Mouse (Mus musculus) brain, embryonic 14.5 days (tissue): ENCODE results near the gene Lrrc1. TPM values are rescaled to one million over a fixed set of nuclear protein-coding genes. Genes with fewer than 3 reads are reported as not detected.

Experiments used
- DNase-seq: peaks from one replicate; pipeline ENCODE4 v3.0.0-alpha.2; 2011; ENCODE audit warnings: low read depth
- CTCF ChIP-seq: fragments of 200-500 bp; IDR thresholded peaks from 2 replicates; pipeline ENCODE4 v1.5.1; 2012; ENCODE audit warnings: inconsistent platforms, mild to moderate bottlenecking, moderate library complexity, borderline replicate concordance; ENCODE audit not compliant: insufficient read depth, insufficient read length; ENCODE audit errors: extremely low read depth
- POLR2A ChIP-seq: fragments of 200-500 bp; IDR thresholded peaks from 2 replicates; pipeline ENCODE4 v1.6.1; 2012; ENCODE audit warnings: mild to moderate bottlenecking, inconsistent platforms, borderline replicate concordance; ENCODE audit not compliant: poor library complexity, insufficient read depth, insufficient read length, severe bottlenecking; ENCODE audit errors: extremely low read depth
- polyA plus RNA-seq: library from polyadenylated mRNA; depleted of rRNA; stranded (reverse); fragments of >200 nt; gene quantifications from 2 replicates; pipeline ENCODE4 v1.2.3, GENCODE M21; 2012

Gene Lrrc1
- polyA plus RNA-seq, 1 experiment: 17.8 TPM

GRCm38 (mm10) chr9:77420200-77420585 lies 124.5 kb downstream of the Lrrc1 start:
- no peak for DNase-seq
- TF ChIP-seq POLR2A (no peak), CTCF (no peak)

DNA sequence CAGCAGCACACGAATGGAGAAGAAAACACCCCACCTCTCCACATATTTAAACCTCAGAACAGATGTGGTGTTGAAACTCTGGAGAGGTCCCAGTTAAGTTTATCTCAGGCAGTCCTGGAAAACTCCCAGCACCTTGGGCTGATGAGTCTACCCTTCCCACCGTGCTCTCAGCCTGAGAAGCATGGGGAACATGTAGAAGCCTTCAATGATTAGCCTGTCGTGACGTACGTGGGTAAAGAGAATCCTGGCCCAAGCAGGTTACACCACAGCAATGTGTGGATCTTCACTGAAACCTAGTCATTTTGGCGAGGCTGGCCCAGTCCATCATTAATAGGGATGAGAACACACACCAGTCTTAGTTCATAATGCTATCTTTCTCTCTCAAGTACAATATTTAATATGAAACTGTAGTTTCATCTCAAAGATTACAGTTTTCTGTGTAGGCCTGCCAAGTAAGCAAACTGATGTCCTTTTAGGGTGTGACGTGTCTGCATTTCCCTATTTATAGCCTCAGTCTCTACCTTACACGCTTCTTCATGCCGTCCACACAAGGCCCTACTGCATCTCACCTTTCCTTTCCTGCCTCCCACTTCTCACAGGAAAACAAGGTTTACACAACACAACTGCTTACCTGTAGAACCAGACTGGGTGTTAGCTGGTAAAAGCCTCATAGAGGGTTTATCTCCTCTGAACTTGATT lies 125.0 kb downstream of the Lrrc1 start:
- no peak for DNase-seq

DNA sequence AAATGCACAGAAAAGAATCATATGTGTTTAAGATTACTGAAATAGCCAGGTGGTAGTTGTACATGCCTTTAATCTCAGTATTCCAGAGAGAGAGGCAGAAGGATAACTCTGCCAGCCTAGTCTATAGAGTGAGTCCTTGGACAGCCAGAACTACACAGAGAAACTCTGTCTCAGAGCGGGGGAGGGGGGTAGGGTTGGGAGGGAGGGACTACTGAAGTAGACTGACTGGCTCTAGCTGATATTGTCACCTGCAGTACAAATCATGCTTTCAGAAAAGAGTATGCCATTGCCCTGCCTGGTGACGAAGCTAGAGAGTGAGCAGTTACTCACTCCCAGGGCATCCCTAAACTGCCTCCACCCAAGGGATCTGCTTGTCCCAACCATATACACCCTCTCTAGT lies 125.9 kb downstream of the Lrrc1 start:
- TF ChIP-seq POLR2A (no peak), CTCF (no peak)
- no peak for DNase-seq

More for the DNA sequence above, 125.0 kb downstream of the Lrrc1 start:
- TF ChIP-seq CTCF (no peak), POLR2A (no peak)

- no peak for TF ChIP-seq CTCF
- no peak for TF ChIP-seq POLR2A
- no peak for DNase-seq
Measured at GRCm38 (mm10) chr9:77416486-77416885, 128.2 kb downstream of the Lrrc1 start.

DNA sequence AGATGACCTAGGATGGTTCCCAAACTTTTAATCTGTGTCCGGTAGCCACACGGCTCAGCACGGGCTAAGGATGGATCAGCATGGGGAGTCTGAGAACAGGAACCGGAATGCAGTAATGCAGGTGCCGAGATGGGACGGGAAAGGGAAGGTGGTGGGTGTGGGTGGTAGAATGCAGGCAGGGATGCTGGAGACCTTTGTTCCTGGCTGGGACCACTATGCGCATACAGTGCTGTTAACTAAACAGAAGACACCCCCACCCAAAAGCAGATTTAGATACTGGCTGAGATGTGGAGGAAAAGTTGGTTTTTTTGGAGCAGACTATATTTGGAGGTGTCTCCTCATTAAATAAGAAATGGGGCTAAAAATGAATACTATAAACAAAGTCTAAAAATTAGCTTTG lies 128.7 kb downstream of the Lrrc1 start:
- no peak for DNase-seq
- TF ChIP-seq CTCF: no peak

GRCm38 (mm10) chr9:77411830-77412425 lies 132.7 kb downstream of the Lrrc1 start:
- peak; percentile 46 for DNase-seq
- TF ChIP-seq POLR2A: no peak
- TF ChIP-seq CTCF: no peak

DNA sequence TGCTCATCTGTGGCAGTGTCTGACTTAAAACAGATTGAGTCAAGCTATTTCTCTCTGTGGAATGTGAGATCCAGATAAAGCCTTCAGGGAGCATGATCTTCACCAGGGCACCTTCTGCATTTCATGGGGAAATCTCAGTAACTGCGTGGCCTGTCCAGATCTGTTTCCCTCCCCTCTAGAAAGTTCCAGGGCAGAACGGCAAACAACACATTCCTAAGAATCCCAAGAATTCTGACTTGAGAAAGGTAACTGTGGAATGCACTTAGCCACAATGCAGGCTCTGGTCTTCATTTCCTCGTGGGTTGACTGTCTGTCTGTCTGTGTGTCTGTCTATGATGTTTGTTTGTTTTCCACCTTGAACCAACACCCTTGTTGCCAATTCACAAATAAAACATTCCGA lies 133.7 kb downstream of the Lrrc1 start:
- no peak for DNase-seq
- TF ChIP-seq CTCF (no peak), POLR2A (no peak)

- DNase-seq: no peak
- no peak for TF ChIP-seq CTCF
Measured at GRCm38 (mm10) chr9:77410524-77410923, 134.1 kb downstream of the Lrrc1 start.

GRCm38 (mm10) chr9:77408053-77408603 lies 136.5 kb downstream of the Lrrc1 start:
- no peak for DNase-seq
- TF ChIP-seq CTCF (no peak), POLR2A (no peak)

DNA sequence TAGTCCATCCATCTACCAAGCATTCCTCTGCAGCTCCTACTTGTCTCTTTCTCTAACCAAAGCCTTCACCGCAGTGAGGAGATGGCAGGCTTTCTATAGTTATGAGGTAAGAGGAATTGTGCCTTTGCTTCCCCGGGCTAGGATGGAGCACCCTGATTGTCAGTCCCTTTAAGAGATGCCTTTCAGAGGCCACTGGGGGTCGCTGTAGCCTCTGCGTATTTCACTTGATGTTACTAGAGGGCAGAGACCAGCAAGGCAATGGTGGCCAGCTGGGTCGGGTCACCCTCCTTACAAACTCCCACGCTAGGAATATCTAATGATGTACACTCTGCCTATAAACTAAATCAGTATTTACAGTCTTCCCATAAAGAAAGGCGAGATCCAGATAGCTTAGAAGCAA lies 137.8 kb downstream of the Lrrc1 start:
- peak; percentile 55 for DNase-seq
- TF ChIP-seq POLR2A (no peak), CTCF (peak; percentile 37; the same call in 1 of the 2 replicates)

- DNase-seq: no peak
- TF ChIP-seq CTCF (no peak), POLR2A (no peak)
Measured at GRCm38 (mm10) chr9:77404458-77404857, 140.2 kb downstream of the Lrrc1 start.

GRCm38 (mm10) chr9:77403961-77404360 lies 140.7 kb downstream of the Lrrc1 start:
- TF ChIP-seq POLR2A (no peak), CTCF (no peak)
- DNase-seq: no peak

- TF ChIP-seq CTCF (no peak), POLR2A (no peak)
- DNase-seq: no peak
Measured at GRCm38 (mm10) chr9:77402971-77403370, 141.7 kb downstream of the Lrrc1 start.
